Comparison of ENCODE assay signal across 8 mouse cellular contexts in the genomic region with DNA sequence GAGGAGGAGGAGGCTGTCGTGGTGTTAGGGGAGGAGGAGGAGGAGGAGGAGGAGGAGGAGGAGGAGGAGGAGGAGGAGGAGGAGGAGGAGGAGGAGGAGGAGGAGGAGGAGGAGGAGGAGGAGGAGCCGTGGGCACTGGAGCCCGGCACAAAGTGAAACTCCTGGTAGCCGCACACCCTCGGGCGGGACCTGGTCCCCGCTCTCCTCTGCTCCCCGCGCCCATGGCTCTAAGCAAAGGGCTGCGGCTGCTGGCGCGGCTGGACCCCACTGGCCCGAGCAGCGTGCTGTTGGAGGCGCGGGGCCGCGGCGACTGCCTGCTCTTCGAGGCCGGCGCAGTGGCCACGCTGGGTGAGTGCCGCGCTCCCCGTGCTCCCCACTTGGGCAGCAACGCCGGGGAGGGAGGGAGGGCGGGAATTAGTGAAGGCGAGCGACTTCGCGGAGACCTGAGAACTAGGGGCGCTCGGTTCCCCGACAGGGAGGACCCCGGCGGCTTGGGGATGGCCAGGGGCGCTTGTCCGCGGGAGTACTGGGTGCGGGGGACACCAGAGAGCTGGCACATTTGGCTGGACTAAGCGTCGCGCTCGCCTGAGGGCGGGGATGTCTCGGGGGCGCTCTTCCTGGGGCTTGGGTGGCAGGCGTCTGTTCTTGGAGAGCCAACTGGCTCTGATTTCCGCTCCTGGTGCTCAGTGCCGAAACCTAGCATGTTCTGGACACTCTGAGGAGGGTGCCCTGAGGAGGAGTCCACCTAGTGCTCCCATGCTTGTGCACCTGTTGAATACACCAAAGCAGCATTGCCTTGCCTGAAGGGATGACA. TPM values are rescaled to one million over a fixed set of nuclear protein-coding genes. Genes with fewer than 3 reads are reported as not detected.
DNase-seq lines count a peak whose midpoint lies in the region; ATAC-seq and TF ChIP-seq lines count a peak whose summit lies in the region.

Gene Synj2, plus strand, starts transcription at position 51 of the 814 bp plus-strand sequence.

- H3K4me1 ChIP-seq in cortical plate, adult 2 months (ENCODE audit: control insufficient read depth, insufficient read depth, low read length): no peaks in the 10 kb centered on the region
- H3K4me1 ChIP-seq in intestine, postnatal 0 days (replicated peaks; ENCODE audit: control insufficient read depth, insufficient read depth, low read length): no peaks in the 10 kb centered on the region
- 0 out of 2 replicates have a peak, but pooled peaks cover 5% of the 10 kb centered on the region for H3K4me1 ChIP-seq in limb, embryonic 13.5 days
- peaks cover 11% of the 10 kb centered on the region for H3K4me1 ChIP-seq in midbrain, embryonic 12.5 days
- H3K4me1 ChIP-seq in stomach, embryonic 16.5 days (ENCODE audit: control insufficient read depth, insufficient read depth, low read length): peaks cover 14% of the 10 kb centered on the region

- DNase-seq in right cerebral cortex, adult 18-20 months: peak; percentile 39
- no peak for DNase-seq in right cerebral cortex, postnatal 36 days (ENCODE audit: low spot score in 2 of 2)
- peak; percentile 96 for DNase-seq in heart, adult 11 months

- H3K4me3 ChIP-seq in cortical plate, adult 2 months (ENCODE audit: insufficient read depth, low read length): peak within 1 kb of the TSS; percentile 43
- peak within 1 kb of the TSS; percentile 78 for H3K4me3 ChIP-seq in intestine, postnatal 0 days (ENCODE audit: low read depth, low read length)
- H3K4me3 ChIP-seq in limb, embryonic 13.5 days: peak within 1 kb of the TSS; percentile 64
- peak within 1 kb of the TSS; percentile 53 for H3K4me3 ChIP-seq in midbrain, embryonic 12.5 days
- H3K4me3 ChIP-seq in stomach, embryonic 16.5 days (replicated peaks; ENCODE audit: low read length): peak within 1 kb of the TSS; percentile 62

- WGBS in intestine, postnatal 0 days: 0% methylated on average over 47 of the region's 52 CpGs
- under 1% methylated on average over 46 of the region's 52 CpGs for WGBS in limb, embryonic 13.5 days
- WGBS in midbrain, embryonic 12.5 days: 2% methylated on average over 33 of the region's 52 CpGs
- WGBS in stomach, embryonic 16.5 days: 1% methylated on average over 51 of the region's 52 CpGs

- ATAC-seq in intestine, postnatal 0 days: peak; percentile 63
- ATAC-seq in limb, embryonic 13.5 days (ENCODE audit: low FRiP score, low read depth): peak; percentile 74
- peak; percentile 78 for ATAC-seq in midbrain, embryonic 12.5 days (ENCODE audit: low FRiP score, low read depth)
- ATAC-seq in stomach, embryonic 16.5 days (ENCODE audit: insufficient read depth, low FRiP score): peak; percentile 74

- no peak within 1 kb of the TSS for H3K27ac ChIP-seq in cortical plate, adult 2 months (ENCODE audit: insufficient read depth, low read length)
- H3K27ac ChIP-seq in intestine, postnatal 0 days (ENCODE audit: low read depth, low read length): peak within 1 kb of the TSS; percentile 86
- no peak within 1 kb of the TSS for H3K27ac ChIP-seq in limb, embryonic 13.5 days
- H3K27ac ChIP-seq in midbrain, embryonic 12.5 days (replicated peaks): no peak within 1 kb of the TSS
- peak within 1 kb of the TSS; percentile 70 for H3K27ac ChIP-seq in stomach, embryonic 16.5 days (ENCODE audit: low read length)

- TF ChIP-seq POLR2A in cortical plate, adult 2 months (IDR thresholded peaks at IDR 0.05; ENCODE audit: extremely low read depth, insufficient read depth, low read length): no peak

- TF ChIP-seq CTCF in cortical plate, adult 2 months (IDR thresholded peaks at IDR 0.05; ENCODE audit: extremely low read depth, insufficient read depth, low read length): no peak
- TF ChIP-seq CTCF in intestine, postnatal 0 days (IDR thresholded peaks at IDR 0.05; ENCODE audit: low read depth): peak; percentile 12; the same call in 1 of the 2 replicates

- H3K27me3 ChIP-seq in intestine, postnatal 0 days (replicated peaks; ENCODE audit: control insufficient read depth, insufficient read depth, low read length): no peaks in the 10 kb centered on the region
- H3K27me3 ChIP-seq in limb, embryonic 13.5 days: peaks cover 40% of the 10 kb centered on the region
- H3K27me3 ChIP-seq in midbrain, embryonic 12.5 days: peaks cover 53% of the 10 kb centered on the region
- H3K27me3 ChIP-seq in stomach, embryonic 16.5 days (ENCODE audit: control insufficient read depth, insufficient read depth, low read length): no peaks in the 10 kb centered on the region

- no peaks in the 10 kb centered on the region for H3K9me3 ChIP-seq in intestine, postnatal 0 days (ENCODE audit: control insufficient read depth)
- no peaks in the 10 kb centered on the region for H3K9me3 ChIP-seq in limb, embryonic 13.5 days
- no peaks in the 10 kb centered on the region for H3K9me3 ChIP-seq in midbrain, embryonic 12.5 days
- H3K9me3 ChIP-seq in stomach, embryonic 16.5 days (replicated peaks; ENCODE audit: control insufficient read depth, low read length): no peaks in the 10 kb centered on the region

- peak within 1 kb of the TSS; percentile 71 for H3K9ac ChIP-seq in intestine, postnatal 0 days (ENCODE audit: low read depth, low read length)
- H3K9ac ChIP-seq in limb, embryonic 13.5 days: peak within 1 kb of the TSS; percentile 68
- H3K9ac ChIP-seq in midbrain, embryonic 12.5 days (replicated peaks): peak within 1 kb of the TSS; percentile 56
- peak within 1 kb of the TSS; percentile 85 for H3K9ac ChIP-seq in stomach, embryonic 16.5 days (ENCODE audit: low read length)

- no peaks in the 10 kb centered on the region for H3K36me3 ChIP-seq in intestine, postnatal 0 days (ENCODE audit: control insufficient read depth, insufficient read depth)
- H3K36me3 ChIP-seq in limb, embryonic 13.5 days: no peaks in the 10 kb centered on the region
- no peaks in the 10 kb centered on the region for H3K36me3 ChIP-seq in midbrain, embryonic 12.5 days
- no peaks in the 10 kb centered on the region for H3K36me3 ChIP-seq in stomach, embryonic 16.5 days (ENCODE audit: control insufficient read depth, insufficient read depth, low read length)

- H3K4me2 ChIP-seq in intestine, postnatal 0 days (replicated peaks; ENCODE audit: low read depth): peak within 1 kb of the TSS; percentile 84
- H3K4me2 ChIP-seq in limb, embryonic 13.5 days (replicated peaks): peak within 1 kb of the TSS; percentile 80
- peak within 1 kb of the TSS; percentile 66 for H3K4me2 ChIP-seq in midbrain, embryonic 12.5 days (replicated peaks)
- peak within 1 kb of the TSS; percentile 78 for H3K4me2 ChIP-seq in stomach, embryonic 16.5 days (ENCODE audit: low read depth, low read length)

RNA-seq across cellular contexts. Expression of gene Synj2, which starts in this region (rescaled TPM):
- polyA plus RNA-seq in cortical plate, adult 2 months (2012; rRNA removed): 37.7 and 39.6 TPM in 2 replicates
- 2.1 and 2.6 TPM in 2 replicates for polyA plus RNA-seq in intestine, postnatal 0 days (2015; fragmentation: Nextera tagmentation; extraction: Ambion mirVana)
- 1.8 and 1.9 TPM in 2 replicates for polyA plus RNA-seq in limb, embryonic 13.5 days (2015; fragmentation: Nextera tagmentation; extraction: Ambion mirVana)
- 0.59 and 1.4 TPM in 2 replicates for polyA plus RNA-seq in midbrain, embryonic 12.5 days (2016; fragmentation: Nextera tagmentation; extraction: Ambion mirVana)
- 6.4 and 6.7 TPM in 2 replicates for polyA plus RNA-seq in stomach, embryonic 16.5 days (2015; fragmentation: Nextera tagmentation; extraction: Ambion mirVana)

Comparison
In these comparisons a context has a peak if more than half of its experiments do, and no peak if none do; other contexts are left out.
1. DNase-seq: peak in right cerebral cortex, adult 18-20 months (single experiment) and heart, adult 11 months (single experiment); none in right cerebral cortex, postnatal 36 days (0 of 2).
2. H3K27ac ChIP-seq: peak in intestine, postnatal 0 days (single experiment) and stomach, embryonic 16.5 days (single experiment); none in cortical plate, adult 2 months (single experiment), limb, embryonic 13.5 days (single experiment) and midbrain, embryonic 12.5 days (single experiment).
3. Peak in every context shown above with its lines, with median percentiles within 50 percentile points of each other: H3K4me3 ChIP-seq, ATAC-seq, H3K4me2 ChIP-seq and H3K9ac ChIP-seq.